Mouse (Mus musculus) thymus, postnatal 25 days (tissue): ENCODE results near the gene 3830406C13Rik.
A peak's percentile ranks its signal among the peaks of the same experiment; 100 is the strongest.
"Not testable (repeated sequence)": the region's sequence is repeated elsewhere in the genome, so short reads cannot be mapped to it uniquely, and the experiment has no call there.

Experiments used
- DNase-seq: peaks from one replicate; pipeline ENCODE4 v3.0.0; 2022

Gene 3830406C13Rik

GRCm38 (mm10) chr14:12284141-12284912, at the start of gene 3830406C13Rik:
3830406C13Rik (plus strand) TSS chr14:12284173.
- peak; percentile 80 for DNase-seq

GRCm38 (mm10) chr14:12243726-12244125, 40.2 kb upstream of the 3830406C13Rik start:
- no peak for DNase-seq

GRCm38 (mm10) chr14:12276031-12276430, 7.9 kb upstream of the 3830406C13Rik start:
- no peak for DNase-seq

GRCm38 (mm10) chr14:12283641-12284040, 332 bp upstream of the 3830406C13Rik start, which contains the start of gene Gm49355:
Gm49355 (plus strand) TSS chr14:12283976.
- DNase-seq = no peak

DNA sequence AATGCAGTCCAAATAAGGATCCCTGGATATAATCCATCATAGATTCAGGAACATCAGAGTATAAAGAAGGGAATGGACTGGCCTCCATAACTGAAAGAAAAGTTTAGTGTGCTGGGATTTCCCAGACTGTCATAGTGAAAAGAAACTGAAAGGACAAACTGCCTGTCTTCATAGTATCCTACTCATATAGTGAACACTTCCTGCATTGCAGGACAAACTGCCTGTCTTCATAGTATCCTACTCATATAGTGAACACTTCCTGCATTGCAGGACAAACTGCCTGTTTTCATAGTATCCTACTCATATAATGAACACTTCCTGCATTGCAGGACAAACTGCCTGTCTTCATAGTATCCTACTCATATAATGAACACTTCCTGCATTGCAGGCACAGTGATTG, 5.8 kb downstream of the 3830406C13Rik start:
- DNase-seq = not testable (repeated sequence)

DNA sequence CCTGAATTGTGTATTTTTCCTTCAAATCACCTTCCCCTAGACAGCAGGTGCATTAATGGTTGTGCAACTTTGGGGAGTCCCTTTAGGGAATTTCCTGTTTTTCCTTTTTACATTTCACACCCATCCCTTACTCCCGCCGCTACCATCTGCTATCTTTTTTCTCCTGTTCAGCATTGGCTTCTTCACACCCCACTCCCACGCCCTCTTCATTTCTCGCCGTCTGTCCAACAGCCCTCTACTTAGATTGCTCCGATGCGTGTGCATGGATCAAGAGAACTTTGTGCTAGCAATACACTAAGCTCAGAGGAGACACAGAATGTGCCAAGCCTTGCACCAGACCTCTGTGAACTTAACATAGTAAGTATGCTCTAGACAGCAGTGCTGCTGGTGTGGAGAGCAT, 12.4 kb downstream of the 3830406C13Rik start:
- no peak for DNase-seq

GRCm38 (mm10) chr14:12299171-12299570, 15.2 kb downstream of the 3830406C13Rik start:
- no peak for DNase-seq

DNA sequence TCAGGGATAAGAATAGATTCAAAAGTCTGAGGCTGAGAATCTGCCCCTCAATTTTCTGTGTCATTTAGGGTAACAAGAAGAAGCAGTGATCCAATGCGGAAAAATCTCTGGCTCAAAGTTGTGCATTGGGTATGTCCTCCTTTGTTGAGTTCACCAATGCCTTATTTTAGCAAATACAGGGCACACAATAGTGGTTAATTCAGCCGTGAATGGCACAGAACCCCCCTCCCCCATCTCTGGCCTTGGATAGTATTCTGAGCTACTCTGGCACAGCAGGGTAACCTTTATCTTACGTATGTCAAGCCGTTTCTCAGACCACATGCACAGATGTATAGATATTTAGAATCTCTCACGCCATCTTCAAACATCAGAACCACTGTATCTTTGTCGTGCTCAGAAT, 15.7 kb downstream of the 3830406C13Rik start:
- DNase-seq = no peak

GRCm38 (mm10) chr14:12300275-12300674, 16.3 kb downstream of the 3830406C13Rik start:
- DNase-seq = no peak

DNA sequence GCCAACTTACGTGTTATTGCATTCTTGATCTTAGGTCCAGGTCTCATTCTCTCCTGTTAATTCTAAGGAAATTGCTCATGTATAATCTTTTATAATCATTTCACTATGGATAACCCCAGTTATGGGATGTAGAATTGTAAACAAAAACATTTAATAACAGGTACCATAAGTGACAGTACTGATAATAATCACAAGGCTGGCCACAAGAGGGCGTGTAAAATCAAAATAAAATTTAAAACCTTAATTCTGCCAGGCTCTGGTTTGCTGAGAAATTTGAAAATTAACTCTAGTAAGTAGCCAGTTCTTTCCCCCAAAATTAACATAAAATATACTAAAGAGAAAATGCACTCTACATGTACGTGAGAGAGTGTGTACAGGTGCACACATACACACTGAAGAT, 16.7 kb downstream of the 3830406C13Rik start:
- no peak for DNase-seq

- no peak for DNase-seq
Measured at GRCm38 (mm10) chr14:12303106-12303505, 19.1 kb downstream of the 3830406C13Rik start.

- no peak for DNase-seq
Measured at GRCm38 (mm10) chr14:12333622-12334021, 49.6 kb downstream of the 3830406C13Rik start.

DNA sequence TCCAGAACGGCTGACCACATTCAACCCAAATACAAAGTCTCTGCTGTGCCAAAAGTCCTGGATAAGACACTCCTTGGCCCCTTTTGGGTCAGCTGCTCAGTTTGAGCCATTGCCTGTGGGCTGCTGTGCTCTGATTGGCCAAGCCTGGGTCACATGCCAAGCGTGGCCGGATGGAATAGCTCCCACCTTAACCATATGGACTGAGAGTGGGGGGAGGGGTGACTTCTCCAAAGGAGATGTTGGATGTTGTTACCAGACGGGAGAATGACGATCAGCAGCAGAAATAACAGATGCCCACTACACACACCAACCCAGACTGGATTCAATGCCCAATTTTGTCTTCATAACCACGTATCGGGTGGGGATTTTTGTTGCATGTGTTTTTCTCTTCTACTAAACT, 51.0 kb downstream of the 3830406C13Rik start:
- no peak for DNase-seq

- DNase-seq = no peak
Measured at GRCm38 (mm10) chr14:12337421-12337997, 53.5 kb downstream of the 3830406C13Rik start.

- DNase-seq = no peak
Measured at GRCm38 (mm10) chr14:12337998-12338809, 54.2 kb downstream of the 3830406C13Rik start.

- no peak for DNase-seq
Measured at GRCm38 (mm10) chr14:12338811-12339565, 55.0 kb downstream of the 3830406C13Rik start.

GRCm38 (mm10) chr14:12340238-12341074, 56.5 kb downstream of the 3830406C13Rik start:
- DNase-seq = no peak

DNA sequence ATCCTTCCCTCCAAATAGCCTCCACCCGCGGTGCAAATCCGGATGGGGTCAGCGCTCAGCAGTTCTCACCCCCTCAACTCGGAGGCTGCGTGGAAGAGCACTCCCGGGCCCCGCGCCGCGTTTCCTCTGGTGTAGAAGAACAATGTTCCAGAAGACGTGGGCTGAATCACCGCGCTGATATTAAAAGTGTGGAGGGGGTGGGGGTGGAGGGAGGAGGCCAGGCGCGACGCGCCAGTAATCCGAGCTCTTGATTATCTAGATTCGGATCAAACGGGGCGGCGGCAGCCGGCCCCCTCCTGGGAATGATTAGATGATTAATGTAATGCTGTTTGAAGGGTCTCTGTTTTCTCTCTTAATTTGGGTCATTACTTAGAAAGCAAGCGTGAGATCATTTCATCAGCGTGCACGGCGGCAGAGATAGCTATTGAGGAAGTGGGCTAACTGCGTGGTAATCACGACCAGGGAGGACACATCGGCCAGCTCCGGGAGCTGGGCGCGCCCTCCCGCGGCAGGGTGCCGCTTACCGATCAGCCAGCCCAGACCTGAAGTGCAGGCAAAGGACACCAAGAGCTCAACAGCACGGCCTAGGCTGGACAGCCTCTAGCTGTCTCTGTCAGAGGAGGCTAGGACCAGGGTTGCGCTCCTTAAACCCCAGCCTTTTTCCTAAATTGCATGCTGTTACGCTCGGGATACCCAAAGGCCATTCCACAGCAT, 57.3 kb downstream of the 3830406C13Rik start:
- no peak for DNase-seq

DNA sequence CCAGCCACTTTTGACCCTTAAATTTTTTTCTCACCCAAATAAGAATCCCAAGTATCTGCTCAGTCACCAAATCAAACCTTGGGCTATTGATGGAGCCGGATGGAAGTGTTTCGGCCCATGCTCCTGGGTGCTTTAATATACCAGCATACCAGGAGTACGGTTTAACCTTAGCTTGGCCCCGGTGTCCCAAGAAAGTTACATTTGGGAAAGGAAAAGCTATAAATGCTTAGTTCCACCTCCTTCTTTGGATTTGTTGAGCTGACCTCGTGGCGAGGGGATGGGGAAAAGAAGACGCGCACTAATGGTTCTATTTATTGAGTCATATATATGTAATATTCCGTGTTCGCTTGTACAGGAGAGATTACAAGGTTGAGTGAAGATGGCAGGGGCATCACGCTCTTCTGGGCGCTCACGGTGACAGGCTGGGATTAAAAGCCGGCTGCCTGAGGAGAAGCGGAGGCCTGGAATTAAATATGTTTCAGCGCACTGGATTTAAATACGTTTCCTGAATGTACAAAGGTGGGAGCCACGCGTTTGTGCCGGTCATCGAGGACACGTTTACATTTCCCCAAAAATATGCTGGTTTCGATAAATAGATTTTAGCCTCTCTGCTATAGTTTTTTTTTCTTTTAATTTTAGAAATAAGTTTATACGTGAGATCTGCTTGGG, 58.0 kb downstream of the 3830406C13Rik start:
- DNase-seq = no peak

DNA sequence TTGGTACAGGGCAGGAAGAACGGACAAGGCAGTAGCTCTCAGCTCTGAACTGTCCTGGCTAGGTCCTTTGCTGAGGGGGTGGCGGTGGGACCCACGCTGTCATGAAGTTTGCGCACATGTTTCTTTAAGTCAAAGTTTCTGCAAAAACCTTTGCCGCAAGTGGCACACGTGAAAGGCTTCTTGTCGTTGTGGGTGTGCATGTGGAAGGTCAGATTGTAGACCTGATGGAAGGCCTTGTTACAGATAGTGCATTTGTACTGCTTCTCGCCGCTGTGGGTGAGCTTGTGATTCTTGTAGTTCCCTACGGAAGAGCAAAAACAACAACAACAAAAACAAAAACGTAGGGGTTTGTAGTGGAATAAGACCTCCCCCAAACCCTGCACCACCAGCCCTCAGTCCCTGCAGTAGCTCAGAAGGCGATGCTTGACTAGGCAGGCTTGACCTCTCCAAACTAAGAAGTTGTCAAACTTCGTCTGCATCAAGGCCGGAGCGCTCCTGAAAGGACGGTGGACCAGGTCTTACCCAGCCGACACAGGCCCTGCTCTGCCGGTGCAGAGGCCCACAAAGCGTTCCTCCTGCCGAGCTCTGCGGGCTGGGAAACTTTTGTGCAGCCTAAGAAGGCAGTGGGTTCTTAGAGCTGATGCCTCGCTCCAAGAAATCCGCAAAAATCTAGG, 58.6 kb downstream of the 3830406C13Rik start:
- DNase-seq = no peak
